Mouse (Mus musculus) heart, postnatal 36 days (tissue): Measurements from ENCODE around the gene Dnah1. TPM values are rescaled to one million over a fixed set of nuclear protein-coding genes. Genes with fewer than 3 reads are reported as not detected.

Source experiments
- DNase-seq, 2 experiments: peaks; one replicate each; pipeline ENCODE4 v3.0.0; 2021 to 2022
- intact Hi-C: fragments of 180-260 bp; cut with DNase I; formaldehyde crosslinking; loops from one replicate; pipeline ENCODE4 v1.15.1; 2025
- total RNA-seq, 2 experiments: library from RNA; stranded (reverse); gene quantifications; 2 replicates each; pipeline ENCODE4 v1.2.3; 2021

Gene Dnah1
- total RNA-seq, 2 experiments from 2014 or later, result 0.06 TPM; not detected in 1

GRCm38 (mm10) chr14:31245946-31246345, 77.8 kb downstream of the Dnah1 start:
- intact Hi-C loops, result no loop called here
- no peak for DNase-seq

- intact Hi-C loops, result no loop called here
- DNase-seq, result no peak
Measured at GRCm38 (mm10) chr14:31244777-31245176, 78.9 kb downstream of the Dnah1 start.

- no peak for DNase-seq
- intact Hi-C loops, result no loop called here
Measured at GRCm38 (mm10) chr14:31240528-31240927, 83.2 kb downstream of the Dnah1 start.

GRCm38 (mm10) chr14:31237101-31237882, 86.4 kb downstream of the Dnah1 start:
- peak; percentile 48 to 56 for DNase-seq
- intact Hi-C loops, result no loop called here

- DNase-seq, result peak; percentile 86 to 88
- intact Hi-C loops, result loop anchor here (1.0 to 2.0 kb wide), 2 partner anchors 15 to 19 kb away; no protein-coding TSS in a partner anchor
Measured at GRCm38 (mm10) chr14:31233996-31234591, 89.6 kb downstream of the Dnah1 start.

- intact Hi-C loops, result no loop called here
- DNase-seq, result no peak
Measured at GRCm38 (mm10) chr14:31233070-31233995, 90.4 kb downstream of the Dnah1 start.

GRCm38 (mm10) chr14:31232404-31233069, 91.2 kb downstream of the Dnah1 start:
- DNase-seq, result no peak
- intact Hi-C loops, result no loop called here

GRCm38 (mm10) chr14:31230442-31230841, 93.3 kb downstream of the Dnah1 start:
- intact Hi-C loops, result no loop called here
- DNase-seq, result no peak

GRCm38 (mm10) chr14:31228234-31228633, 95.5 kb downstream of the Dnah1 start:
- no peak for DNase-seq
- intact Hi-C loops, result no loop called here

GRCm38 (mm10) chr14:31226978-31227377, 96.7 kb downstream of the Dnah1 start:
- intact Hi-C loops, result no loop called here
- DNase-seq, result peak in 1 of 2 experiments; percentile 41

- intact Hi-C loops, result loop anchor here (5.0 to 10.0 kb wide), 2 partner anchors 110 to 867 kb away; partner anchors contain the start of genes Dph3 and Oxnad1
- DNase-seq, result peak; percentile 57 to 62
Measured at GRCm38 (mm10) chr14:31217666-31218065, 106.0 kb downstream of the Dnah1 start, which contains the start of gene Sema3g. Gene Sema3g, plus strand, starts transcription at chr14:31217860.

- intact Hi-C loops, result loop anchor here (5.0 to 10.0 kb wide), 2 partner anchors 110 to 868 kb away; partner anchors contain the start of genes Dph3 and Oxnad1
- no peak for DNase-seq
Measured at GRCm38 (mm10) chr14:31216846-31217245, 106.8 kb downstream of the Dnah1 start, which contains the start of gene Nisch. Gene Nisch, minus strand, starts transcription at chr14:31216946.

- DNase-seq, result peak; percentile 70 to 73
- intact Hi-C loops, result loop anchor here (1.0 to 10.0 kb wide), 3 partner anchors 19 to 869 kb away; partner anchors contain the start of genes Dph3 and Oxnad1
Measured at GRCm38 (mm10) chr14:31215157-31216002, 108.3 kb downstream of the Dnah1 start.

GRCm38 (mm10) chr14:31214684-31215083, 109.0 kb downstream of the Dnah1 start:
- intact Hi-C loops, result loop anchor here (1.0 to 10.0 kb wide), 3 partner anchors 20 to 870 kb away; partner anchors contain the start of genes Dph3 and Oxnad1

GRCm38 (mm10) chr14:31213868-31214267, 109.8 kb downstream of the Dnah1 start:
- intact Hi-C loops, result loop anchor here (10.0 kb wide), 1 partner anchor 871 kb away; the partner anchor contains the start of genes Dph3 and Oxnad1
- DNase-seq, result no peak

More at GRCm38 (mm10) chr14:31214684-31215083, 109.0 kb downstream of the Dnah1 start:
- DNase-seq, result no peak

GRCm38 (mm10) chr14:31212499-31212898, 111.2 kb downstream of the Dnah1 start:
- DNase-seq, result no peak
- intact Hi-C loops, result loop anchor here (10.0 kb wide), 1 partner anchor 872 kb away; the partner anchor contains the start of genes Dph3 and Oxnad1

GRCm38 (mm10) chr14:31211854-31212253, 111.8 kb downstream of the Dnah1 start:
- DNase-seq, result no peak
- intact Hi-C loops, result loop anchor here (10.0 kb wide), 1 partner anchor 873 kb away; the partner anchor contains the start of genes Dph3 and Oxnad1
